In the genomic region with DNA sequence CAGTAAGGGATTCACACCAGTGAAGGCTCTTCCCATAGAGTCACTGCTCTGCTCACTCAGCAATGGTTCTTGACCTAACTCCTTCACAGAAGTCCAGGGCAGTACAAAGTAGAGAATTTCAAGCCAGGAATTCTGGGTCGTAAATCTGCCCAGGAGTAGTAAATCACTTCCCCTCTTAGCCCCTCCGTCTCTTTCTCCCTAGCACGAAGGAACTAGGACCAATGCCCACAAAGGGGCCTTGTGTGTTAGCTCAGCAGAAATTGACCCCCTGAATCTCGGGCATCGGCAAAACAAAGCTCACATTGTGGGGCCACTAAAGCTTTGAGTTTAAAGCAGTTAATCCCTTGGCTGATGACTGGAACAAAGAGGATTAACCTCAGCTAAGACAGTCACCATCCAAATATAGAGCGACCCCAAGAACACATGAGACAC, we compare ENCODE assay signal across 15 mouse cellular contexts. TPM values are rescaled to one million over a fixed set of nuclear protein-coding genes. Genes with fewer than 3 reads are reported as not detected.
DNase-seq lines count a peak whose midpoint lies in the region; ATAC-seq and TF ChIP-seq lines count a peak whose summit lies in the region.
"Had no signal": no experiment of that assay in that cellular context is flagged by ENCODE, and none has a peak within 500 bp of the region (broad histone marks: within the 10 kb centered on the region; RNA-seq: fewer than 3 reads in every experiment).

No protein-coding gene starts in this region.

- no peak overlapping the region for H3K9ac ChIP-seq in limb, embryonic 14.5 days (ENCODE audit: low read depth, low read length, severe bottlenecking)
- H3K9ac ChIP-seq: heart, embryonic 13.5 days; hindbrain, embryonic 13.5 days; lung, embryonic 15.5 days had no signal

- 0 out of 2 replicates have a peak overlapping the region, but pooled peaks have one; percentile 3 for H3K27ac ChIP-seq in layer of hippocampus, adult 2 months
- H3K27ac ChIP-seq in limb, embryonic 14.5 days (replicated peaks; ENCODE audit: low read depth, low read length) = no peak overlapping the region
- H3K27ac ChIP-seq: gastrocnemius, adult 2 months; heart, embryonic 13.5 days; hindbrain, embryonic 13.5 days; lung, embryonic 15.5 days had no signal

- H3K9me3 ChIP-seq in limb, embryonic 14.5 days (ENCODE audit: control insufficient read depth, low read length) = no peaks in the 10 kb centered on the region
- H3K9me3 ChIP-seq: heart, embryonic 13.5 days; hindbrain, embryonic 13.5 days; lung, embryonic 15.5 days had no signal

- H3K4me2 ChIP-seq in limb, embryonic 14.5 days (replicated peaks; ENCODE audit: low read depth, low read length, severe bottlenecking) = no peak overlapping the region
- H3K4me2 ChIP-seq: heart, embryonic 13.5 days; hindbrain, embryonic 13.5 days; lung, embryonic 15.5 days had no signal

- no peak for TF ChIP-seq POLR2A in limb, embryonic 14.5 days (IDR thresholded peaks at IDR 0.05; ENCODE audit: borderline replicate concordance, extremely low read depth, insufficient read depth, insufficient read length)

- peak; percentile 32 for DNase-seq in cerebellum, adult 9-10 months
- DNase-seq in cerebellum, postnatal 36 days = no peak
- no peak for DNase-seq in layer of hippocampus, adult 2 months (ENCODE audit: low spot score in 2 of 2)
- DNase-seq in layer of hippocampus, postnatal 14 days (ENCODE audit: low spot score in 2 of 2) = no peak
- peak; percentile 16 for DNase-seq in limb, embryonic 14.5 days (ENCODE audit: low spot score)
- peak; percentile 88 for DNase-seq in retina, postnatal 1 day
- DNase-seq in right cerebral cortex, postnatal 36 days (ENCODE audit: low spot score in 2 of 2) = no peak
- DNase-seq: adrenal gland, postnatal 25 days; cerebellum, adult 11-12 months; gastrocnemius, adult 2 months; thymus, adult 2 months had no signal

- no peak for TF ChIP-seq CTCF in layer of hippocampus, adult 2 months (conservative IDR thresholded peaks at IDR 0.05)

- no peaks in the 10 kb centered on the region for H3K36me3 ChIP-seq in limb, embryonic 14.5 days (ENCODE audit: control insufficient read depth, insufficient read depth, low read length)
- H3K36me3 ChIP-seq: heart, embryonic 13.5 days; hindbrain, embryonic 13.5 days; lung, embryonic 15.5 days had no signal

- H3K4me1 ChIP-seq in limb, embryonic 14.5 days (ENCODE audit: control insufficient read depth, insufficient read depth, low read length) = no peaks in the 10 kb centered on the region
- H3K4me1 ChIP-seq: heart, embryonic 13.5 days; lung, embryonic 15.5 days had no signal

- 17% methylated on average over 6 of the region's 6 CpGs for WGBS in limb, embryonic 14.5 days

- H3K4me3 ChIP-seq in layer of hippocampus, adult 2 months = no peak overlapping the region
- H3K4me3 ChIP-seq in limb, embryonic 14.5 days (replicated peaks; ENCODE audit: low read length) = no peak overlapping the region
- H3K4me3 ChIP-seq: gastrocnemius, adult 2 months; heart, embryonic 13.5 days; hindbrain, embryonic 13.5 days; lung, embryonic 15.5 days had no signal

- H3K27me3 ChIP-seq in limb, embryonic 14.5 days (ENCODE audit: control insufficient read depth, insufficient read depth, low read length) = no peaks in the 10 kb centered on the region
- H3K27me3 ChIP-seq: hindbrain, embryonic 13.5 days; lung, embryonic 15.5 days had no signal

- ATAC-seq in limb, embryonic 14.5 days (ENCODE audit: low FRiP score, low read depth) = no peak
- ATAC-seq in monocyte, adult 5-6 weeks (replicated peaks; ENCODE audit: insufficient number of reproducible peaks, low FRiP score, low TSS enrichment, poor library complexity, severe bottlenecking) = no peak

RNA-seq across cellular contexts. Expression of a gene that starts 12.4 kb away (rescaled TPM):
- total RNA-seq in layer of hippocampus, adult 2 months (2021) = 100 to 1,000 TPM; 289 to 309 TPM
- 100 to 1,000 TPM; 341 to 350 TPM for total RNA-seq in layer of hippocampus, postnatal 14 days (2021)
- 1.1 and 1.2 TPM in 2 replicates for polyA plus RNA-seq in limb, embryonic 14.5 days (2012; rRNA removed)
- 2.1 and 2.5 TPM in 2 replicates for polyA plus RNA-seq in limb, embryonic 14.5 days (2014; fragmentation: Nextera tagmentation; extraction: Ambion mirVana)
- 0.10 to 1.1 TPM in 2 of 3 replicates, not detected in the other for total RNA-seq in monocyte, adult 5-6 weeks (2017)

Comparison
In these comparisons a context has a peak if more than half of its experiments do, and no peak if none do; other contexts are left out.
1. DNase-seq: peak in cerebellum, adult 9-10 months (single experiment), limb, embryonic 14.5 days (single experiment) and retina, postnatal 1 day (single experiment); none in cerebellum, postnatal 36 days (0 of 2), layer of hippocampus, adult 2 months (0 of 2), layer of hippocampus, postnatal 14 days (0 of 2) and right cerebral cortex, postnatal 36 days (0 of 2).
2. RNA of a gene that starts 12.4 kb away (total RNA-seq): 341 to 350 TPM in layer of hippocampus, postnatal 14 days and 289 to 309 TPM in layer of hippocampus, adult 2 months; 0.10 to 1.1 TPM in monocyte, adult 5-6 weeks; every median in the first group is over 100 times any median in the second.